Mouse (Mus musculus) spleen, adult 2 months (tissue): ENCODE results near the gene Abca12.

Experiments used
- CTCF ChIP-seq: fragments of 200-500 bp; IDR thresholded peaks from 2 replicates; pipeline ENCODE4 v1.5.1; 2011; ENCODE audit warnings: mild to moderate bottlenecking, inconsistent platforms; ENCODE audit not compliant: insufficient read depth, insufficient read length, insufficient replicate concordance; ENCODE audit errors: extremely low read depth
- POLR2A ChIP-seq: fragments of 200-500 bp; IDR thresholded peaks from 2 replicates; pipeline ENCODE4 v1.6.1; 2011; ENCODE audit warnings: low read depth, low read length, inconsistent platforms

- TF ChIP-seq CTCF, result no peak
- TF ChIP-seq POLR2A, result no peak
Measured at GRCm38 (mm10) chr1:71421741-71422333, 7.1 kb upstream of the Abca12 start.
